Mouse (Mus musculus) ES-CJ7 (cell line): ENCODE data around the gene Rapgef4.

Experiments used
- DNase-seq: peaks from one replicate; pipeline ENCODE4 v3.0.0; 2011; ENCODE audit warnings: low read depth, low spot score

The Rapgef4 gene

DNA sequence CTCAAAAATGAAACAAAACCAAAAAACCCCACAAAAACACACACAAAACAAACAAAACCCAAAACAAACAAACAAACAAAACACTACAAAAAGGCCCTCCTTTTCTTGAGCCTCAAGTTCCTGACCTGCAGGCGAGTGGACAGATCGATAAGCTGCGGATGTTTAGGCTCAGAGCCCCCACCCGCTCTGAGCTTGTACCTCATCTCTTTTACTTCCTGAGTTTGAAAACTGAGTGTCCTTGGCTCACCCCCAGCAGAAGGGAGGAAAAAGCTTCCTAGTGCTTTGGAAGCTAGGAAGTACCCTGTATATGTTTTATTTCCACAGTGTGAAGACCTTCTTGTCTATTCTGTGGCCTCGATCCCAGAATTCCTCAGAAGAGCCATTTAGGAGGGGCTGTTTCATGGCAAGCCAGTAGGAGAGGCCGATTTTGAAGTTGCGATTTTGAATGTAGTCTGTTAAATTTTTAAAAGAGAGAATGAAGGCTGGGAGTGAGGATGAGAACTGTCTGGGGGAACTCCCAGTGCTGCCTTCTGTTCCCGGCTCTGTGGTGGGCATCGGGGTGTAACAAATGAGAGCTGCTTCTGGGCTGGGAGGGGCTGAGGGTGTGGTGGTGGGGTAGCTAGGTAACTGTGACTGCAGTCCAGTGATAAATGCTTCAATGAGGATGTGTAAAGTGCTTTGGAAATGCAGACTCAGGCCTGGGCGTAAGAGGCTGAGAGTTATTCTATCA, 2.0 kb downstream of the Rapgef4 start:
- DNase-seq = peak; percentile 10

DNA sequence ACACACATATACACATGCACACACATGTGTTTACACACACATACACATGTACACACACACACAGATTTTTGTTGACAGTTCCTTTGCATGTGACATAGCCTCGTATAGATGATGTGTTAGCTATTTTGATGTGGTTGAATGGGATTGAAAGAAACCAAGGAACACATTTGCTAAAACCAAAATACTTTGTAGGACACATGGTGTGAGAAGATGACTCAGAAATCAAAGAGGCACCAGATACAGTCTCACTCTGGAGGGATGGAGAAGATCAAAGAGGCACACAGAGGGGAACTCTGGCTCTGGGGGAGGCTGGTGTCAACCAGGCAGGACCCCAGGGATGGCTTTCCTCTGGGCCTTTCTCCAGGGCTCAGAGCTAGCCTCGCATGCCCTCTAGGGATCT, 4.7 kb downstream of the Rapgef4 start:
- no peak for DNase-seq

DNA sequence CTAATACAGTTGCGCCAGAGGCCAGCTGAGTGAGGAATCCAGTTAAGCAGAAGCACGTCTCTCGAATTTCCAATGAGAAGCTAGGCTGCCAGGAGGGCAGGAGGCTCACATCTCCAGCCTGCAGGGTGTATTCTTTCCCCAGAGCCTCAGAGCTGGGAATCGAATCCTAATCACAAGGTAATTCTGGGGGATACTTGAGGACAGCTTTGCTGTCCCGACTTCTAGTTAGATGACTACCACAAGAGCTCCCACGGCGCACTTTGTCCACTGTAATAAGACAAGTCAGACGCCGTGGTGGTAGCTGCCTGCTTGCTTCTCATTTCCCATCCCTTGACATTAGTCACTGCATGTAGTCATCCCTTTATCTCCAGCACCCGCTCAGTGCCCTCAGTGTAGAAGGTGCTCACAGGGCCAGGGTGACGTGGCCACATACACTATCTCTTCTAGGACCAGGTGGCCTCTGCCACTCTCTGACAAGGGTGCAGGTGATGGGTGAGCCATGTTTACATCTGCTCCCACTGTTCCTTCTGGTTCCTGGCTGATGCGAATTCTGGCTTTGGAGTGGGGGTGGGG, 5.3 kb downstream of the Rapgef4 start:
- DNase-seq = no peak

DNA sequence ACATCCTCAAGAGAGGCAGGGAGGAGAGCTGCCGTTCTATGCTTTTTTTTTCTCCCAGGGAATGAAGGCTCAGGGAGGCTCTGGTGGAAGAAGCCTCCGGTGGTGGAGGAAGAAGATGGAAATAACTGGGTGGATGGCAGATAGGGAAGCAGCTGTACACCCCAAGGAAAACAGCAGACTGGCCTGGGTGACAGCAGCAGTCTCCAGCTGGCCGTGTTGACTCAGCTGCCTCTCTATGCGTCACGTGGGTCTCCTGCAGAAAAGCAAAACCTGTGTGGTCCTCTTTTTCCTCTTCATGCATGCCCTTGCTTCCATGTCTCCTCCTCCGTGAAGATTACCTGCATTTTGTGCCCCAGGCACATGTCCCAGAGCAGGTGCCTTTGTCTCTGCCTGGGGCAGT, 7.5 kb downstream of the Rapgef4 start:
- DNase-seq = no peak

DNA sequence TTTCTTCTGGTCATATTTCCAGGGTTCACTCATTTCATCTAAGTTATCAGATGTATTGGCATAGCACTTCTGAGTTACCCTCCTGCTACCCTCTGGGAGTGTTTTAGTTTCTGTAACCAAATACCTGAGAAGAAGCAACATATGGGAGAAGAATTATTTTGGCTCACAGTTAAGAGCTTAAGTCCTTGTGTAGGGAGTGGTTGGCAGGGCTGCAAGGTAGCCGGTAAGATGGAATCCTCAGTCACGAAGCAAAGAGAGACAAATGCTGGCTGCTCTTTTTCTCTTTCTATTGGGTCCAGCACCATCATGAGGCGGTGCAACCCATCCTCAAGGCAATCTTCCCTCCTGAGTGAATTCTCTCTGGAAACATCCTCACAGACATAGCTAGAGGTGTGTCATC, 11.1 kb downstream of the Rapgef4 start:
- no peak for DNase-seq

DNA sequence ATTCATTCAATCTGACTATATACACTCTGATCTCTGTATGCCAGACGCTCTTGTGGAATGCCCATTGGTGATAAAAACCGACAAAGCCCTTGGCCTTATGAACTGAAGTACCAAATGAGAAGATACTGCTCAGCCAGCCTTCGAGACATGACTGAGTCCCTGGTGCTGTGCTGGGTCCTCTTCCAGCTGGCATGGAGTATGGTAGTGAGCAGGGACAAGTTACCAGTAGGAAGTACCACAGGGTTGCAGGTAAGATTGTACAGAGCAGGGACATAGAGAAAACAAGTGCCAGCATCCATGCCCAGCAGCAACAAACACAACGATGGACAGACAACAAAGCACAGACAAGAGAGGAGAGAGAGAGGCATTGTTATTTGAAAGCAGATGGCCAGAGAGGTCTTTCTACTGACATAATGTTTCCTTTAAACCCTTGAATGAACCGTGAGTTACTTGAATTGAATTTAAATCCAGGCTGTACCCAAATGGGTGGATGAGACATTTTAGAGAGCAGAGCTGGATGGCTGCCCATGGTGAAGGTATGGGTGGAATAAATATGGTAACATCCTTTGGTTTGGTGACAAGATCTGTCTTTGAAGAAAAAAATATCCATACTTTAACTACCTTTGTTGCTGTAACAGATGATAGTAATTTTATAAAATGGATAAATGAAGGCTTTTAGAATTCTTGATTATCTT, 12.8 kb downstream of the Rapgef4 start:
- no peak for DNase-seq

DNA sequence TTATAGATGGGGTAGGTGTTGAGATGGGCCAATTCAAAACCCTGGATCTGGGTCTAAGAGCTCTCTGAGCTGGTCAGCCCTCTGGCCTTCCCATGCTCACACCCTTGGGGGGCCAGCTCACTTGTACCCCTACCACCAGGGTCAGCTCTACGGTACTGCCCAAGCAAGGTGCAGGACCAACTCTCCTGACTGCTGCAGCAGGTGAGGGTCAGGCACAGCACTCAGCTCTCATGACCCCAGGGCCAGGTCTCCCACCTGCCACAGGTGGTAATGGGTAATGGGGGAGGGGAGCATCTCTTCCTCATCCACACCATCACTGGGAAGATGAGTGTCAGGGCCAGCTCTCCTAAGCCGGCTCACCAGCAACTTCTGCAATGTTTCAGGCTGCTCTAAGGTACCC, 17.5 kb downstream of the Rapgef4 start:
- no peak for DNase-seq

DNA sequence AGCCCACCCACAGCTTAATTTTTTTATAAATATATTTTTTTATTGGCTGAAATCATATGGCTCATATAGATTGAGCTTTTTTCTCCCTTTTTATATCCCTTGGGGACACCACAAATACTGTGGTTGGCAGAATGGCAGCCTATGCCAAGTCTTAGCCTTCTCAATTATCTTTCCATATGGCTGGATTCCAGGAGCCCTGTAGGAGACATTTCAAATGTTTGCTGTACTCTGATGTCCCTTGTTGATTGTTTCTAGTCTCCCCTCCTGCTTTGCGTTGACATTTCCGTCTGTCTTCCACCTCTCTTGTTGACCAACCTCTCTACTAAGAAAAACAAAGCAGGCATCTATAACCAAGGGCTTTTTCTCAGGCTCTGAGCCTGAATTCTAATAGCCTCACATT, 19.1 kb downstream of the Rapgef4 start:
- DNase-seq = no peak

DNA sequence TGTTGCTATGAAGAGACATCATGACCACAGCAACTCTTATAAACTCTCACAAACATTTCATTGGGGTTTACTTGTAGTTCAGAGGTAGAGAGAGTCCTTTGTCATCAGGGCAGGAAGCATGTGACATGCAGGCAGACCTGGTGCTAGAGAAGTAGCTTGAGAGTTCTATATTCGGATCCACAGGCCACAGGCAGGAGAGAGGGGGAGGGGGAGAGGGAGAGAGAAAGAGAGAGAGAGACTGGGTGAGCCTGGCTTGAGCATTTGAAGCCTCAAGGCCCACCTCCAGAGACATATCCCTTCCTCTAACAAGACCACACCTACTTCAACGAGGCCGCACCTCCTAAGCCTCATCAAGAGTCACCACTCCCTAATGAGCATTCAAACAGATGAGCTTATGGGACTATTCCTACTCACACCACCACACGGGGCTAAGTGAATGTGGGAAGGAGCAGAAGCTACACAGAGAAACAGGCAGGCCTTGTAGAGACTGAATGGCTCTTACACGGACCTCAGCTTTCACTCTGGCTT, 21.9 kb downstream of the Rapgef4 start:
- DNase-seq = peak; percentile 45

DNA sequence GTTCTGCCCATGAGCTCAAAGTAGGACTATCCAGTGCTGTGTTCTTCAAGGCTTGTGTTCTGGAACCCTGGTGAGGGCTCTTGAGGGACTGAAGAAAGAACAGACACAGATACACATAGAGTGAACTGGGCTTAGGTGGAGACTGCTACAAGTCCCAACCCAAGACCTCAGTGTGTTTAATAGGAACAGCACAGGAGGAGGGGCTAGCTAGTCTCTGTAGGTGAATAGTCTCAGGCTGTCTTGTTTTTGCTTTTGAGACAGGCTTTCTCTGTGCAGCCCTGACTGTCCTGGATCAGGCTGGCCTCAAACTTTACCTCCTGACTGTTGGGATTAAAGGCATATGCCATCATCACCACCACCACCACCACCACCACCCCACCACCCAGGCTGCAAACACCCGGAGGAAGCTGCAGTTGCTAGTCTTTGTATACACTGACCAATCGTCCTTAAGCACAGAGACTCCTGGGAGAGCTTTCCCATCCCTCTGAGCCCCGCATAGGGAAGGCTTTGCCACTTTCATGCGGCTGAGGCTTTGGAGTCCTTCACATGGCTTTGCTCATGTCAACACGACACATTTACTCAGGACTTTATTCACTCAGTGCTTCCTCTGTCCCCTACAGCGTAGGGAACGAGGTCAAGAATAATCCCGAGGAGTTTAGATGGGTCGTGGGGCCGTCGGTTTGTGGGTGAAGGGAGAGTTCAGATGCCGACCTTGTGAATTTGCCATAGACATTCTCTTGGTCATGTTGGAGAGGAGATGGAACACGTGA, 22.9 kb downstream of the Rapgef4 start:
- no peak for DNase-seq

DNA sequence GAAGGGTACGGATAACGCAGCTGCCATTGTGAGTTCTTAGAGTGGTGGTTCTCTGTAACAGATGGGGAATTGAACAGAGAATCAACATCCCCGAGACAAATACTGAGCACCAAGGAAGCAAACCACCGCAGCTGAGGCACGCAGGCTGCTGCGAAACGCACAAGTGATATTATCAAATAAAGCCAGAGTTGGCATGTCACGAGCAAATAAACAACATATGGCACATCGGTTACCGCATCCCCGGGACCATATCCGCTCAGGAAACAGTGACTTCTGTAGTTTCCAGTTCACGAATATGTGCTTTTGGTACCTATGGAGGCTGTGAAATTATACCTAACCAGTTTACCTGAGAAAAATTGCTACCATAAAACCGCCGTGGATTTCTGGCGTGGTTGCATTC, 24.0 kb downstream of the Rapgef4 start:
- no peak for DNase-seq

DNA sequence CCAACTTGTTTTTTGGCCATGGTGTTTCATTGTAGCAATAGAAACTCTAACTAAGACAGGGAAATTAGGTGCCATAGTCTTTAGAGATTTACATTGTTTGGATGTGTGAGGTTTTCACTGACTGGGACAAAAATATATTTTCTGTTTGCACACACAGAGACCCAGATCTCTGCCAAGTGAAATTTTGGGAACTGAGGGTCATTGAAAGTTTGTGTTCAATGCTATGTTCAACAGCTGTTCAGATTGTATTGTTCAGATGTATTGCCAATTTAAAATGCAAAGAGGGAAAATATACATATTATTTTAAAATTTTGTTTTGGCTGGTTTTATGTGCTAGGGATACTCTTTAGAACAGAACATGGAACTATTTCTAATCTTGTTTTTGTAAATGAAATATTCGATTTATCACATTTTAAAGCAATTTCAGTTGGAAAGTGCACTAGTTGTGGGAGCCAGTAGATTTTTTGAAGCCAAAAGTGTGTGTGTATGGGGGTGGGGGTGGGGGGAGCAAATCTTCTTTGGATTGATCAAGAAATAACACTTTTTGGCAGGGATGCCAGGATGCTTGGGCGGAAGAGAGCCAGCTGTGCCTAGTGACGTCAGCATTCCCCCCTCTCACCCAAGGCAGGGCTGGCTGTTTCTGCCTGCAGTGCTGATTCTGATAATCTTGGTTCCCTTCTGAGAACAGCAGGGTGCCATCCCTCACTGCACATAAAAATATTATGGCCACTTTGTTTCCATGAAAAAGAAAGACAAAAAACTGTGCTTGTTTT, 28.6 kb downstream of the Rapgef4 start:
- DNase-seq = no peak

DNA sequence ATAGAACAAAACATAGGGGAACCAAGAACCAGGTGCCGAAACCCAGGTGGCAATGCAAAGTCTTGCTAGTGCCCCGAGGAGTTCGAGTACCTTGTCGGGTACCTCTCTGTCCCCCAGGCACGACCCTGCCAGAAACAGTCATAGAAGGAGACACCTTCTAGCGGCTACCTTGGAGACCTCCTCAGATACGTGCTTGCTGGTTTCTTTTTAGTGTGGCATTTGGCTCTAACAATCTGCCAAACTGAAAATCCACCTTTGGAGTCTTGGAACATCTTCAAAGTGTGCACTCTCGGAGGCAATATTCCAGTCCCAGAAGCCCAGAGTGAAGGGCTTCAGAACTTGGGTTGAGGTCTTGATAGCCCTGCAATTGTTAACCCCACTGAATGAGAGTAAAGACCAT, 34.3 kb downstream of the Rapgef4 start:
- no peak for DNase-seq

DNA sequence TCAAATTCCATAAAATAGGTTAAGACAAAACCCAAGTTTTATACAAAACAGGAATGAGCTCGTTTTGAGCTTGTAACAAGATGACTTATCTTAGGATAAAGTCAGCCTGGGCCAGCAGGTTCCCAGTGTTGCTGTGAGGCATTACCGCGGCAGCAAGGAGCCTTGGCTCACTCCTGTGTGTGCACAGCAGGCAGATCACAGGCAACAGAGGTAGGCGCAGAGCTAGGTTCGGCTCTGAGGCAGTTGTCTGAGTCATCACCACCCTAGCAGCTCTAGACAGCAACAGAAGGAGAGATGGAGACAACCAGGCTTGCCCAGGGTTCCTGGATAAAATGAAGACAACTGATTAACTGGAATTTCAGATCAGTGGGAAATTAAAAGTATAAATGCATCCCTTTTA, 35.0 kb downstream of the Rapgef4 start:
- DNase-seq = no peak

DNA sequence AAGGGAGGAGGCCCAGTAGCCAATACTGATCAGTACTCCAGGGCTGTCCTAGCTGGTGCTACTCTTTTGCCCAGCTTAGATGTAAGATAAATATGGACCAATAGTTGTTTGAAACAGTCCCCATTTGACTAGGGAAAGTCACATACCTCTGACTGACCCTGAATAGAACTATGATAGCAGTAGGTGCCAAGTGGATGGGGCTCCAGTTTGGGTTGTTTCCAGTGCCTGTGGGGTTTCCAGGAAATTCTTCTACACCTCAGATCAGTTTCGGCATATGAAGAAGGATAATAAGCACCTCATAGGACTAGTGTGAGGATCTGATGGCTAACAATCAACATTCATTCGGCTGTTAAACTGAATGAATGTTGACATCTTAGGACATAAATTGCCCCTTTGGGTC, 36.1 kb downstream of the Rapgef4 start:
- DNase-seq = no peak

DNA sequence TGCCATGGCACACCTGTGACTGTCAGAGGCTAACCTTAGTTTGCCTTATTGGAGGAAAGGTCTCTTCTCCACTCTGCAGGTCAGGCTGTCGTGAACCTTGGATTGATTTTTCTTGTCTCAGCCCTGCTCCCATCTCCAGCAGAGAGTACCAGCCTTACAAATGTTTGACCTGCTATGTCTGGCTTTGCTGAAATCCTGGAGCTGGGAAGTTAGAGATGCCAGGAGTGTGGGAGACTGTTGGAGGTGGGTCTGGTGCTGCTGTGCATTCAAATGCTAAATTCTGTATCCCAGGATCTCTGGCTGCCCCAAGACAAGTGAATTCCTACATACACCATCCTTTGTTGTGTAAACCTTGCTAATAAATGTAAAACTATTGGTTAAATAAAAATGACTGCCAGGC, 37.7 kb downstream of the Rapgef4 start:
- DNase-seq = peak; percentile 94

DNA sequence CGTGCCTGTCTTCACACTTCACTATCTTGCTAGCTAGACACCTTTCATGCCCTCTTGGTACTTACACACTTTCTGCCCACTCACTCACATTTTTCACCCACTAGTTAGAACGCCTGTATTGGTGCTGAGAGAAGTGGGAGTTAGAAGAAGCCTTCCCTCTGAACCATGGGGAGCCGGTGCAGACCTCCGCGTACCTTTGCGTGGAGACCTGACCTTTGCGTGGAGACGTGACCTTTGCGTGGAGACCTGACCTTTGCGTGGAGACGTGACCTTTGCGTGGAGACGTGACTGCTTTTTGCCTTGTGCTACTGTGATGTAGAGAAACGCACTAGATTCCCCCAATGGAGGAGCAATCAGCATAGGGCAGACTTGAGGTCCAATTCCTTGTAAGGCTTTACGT, 39.7 kb downstream of the Rapgef4 start:
- DNase-seq = no peak

DNA sequence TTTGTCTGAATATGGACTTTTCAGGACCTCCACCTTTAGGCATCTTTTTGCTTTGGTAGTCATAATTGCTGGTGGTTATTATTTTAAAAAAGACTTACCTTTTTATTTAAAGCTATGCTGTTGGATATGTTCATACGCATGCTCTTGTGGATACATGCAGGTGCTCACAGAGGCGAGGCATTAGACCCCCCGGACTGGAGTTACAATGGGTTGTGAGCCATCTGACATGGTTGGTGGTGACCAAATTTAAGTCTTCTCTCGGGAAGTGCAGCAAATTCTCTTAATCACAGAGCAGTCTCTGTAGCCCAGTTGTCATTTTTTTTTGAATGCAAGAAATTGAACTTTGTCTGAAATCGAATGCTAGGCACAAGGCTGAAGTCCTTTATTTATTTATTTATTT, 40.4 kb downstream of the Rapgef4 start:
- DNase-seq = no peak

DNA sequence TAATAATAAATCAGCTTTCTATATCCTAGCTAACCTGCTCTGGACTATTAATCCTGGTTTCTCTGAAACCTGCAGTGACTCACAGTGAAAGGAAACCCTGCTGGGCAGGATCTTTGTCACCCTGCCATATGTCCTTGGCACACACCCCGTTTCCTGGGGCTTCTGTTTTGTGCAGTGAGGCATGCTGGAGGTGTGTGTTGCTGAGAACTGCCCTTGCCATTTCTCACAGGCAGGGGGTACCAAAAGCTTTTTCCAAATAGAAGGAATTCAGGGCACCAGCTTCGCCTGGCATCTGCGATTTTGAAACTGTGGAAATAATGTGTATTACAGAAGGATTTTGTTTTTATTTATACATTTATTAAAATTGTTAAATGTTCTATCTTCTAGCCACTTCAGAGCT, 40.8 kb downstream of the Rapgef4 start:
- DNase-seq = peak; percentile 28

DNA sequence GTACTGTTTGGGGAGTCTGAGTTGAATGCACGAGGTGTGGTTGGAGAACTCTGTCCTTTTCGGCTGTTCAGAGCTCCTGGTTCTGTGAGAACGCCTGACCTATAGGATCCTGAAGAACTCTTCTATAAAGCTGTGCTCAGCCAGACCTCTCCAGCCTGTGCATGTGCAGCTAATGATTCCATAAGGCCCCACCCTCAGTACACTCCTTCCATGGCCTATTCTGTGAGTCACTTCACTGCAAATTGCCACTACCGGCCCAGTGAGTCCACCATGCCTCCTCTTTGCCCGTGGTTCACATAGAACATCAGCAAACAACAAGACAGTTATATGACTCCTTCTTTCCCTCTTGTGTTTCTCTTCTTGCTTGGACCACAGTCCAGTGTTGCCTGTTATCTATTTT, 42.8 kb downstream of the Rapgef4 start:
- no peak for DNase-seq

DNA sequence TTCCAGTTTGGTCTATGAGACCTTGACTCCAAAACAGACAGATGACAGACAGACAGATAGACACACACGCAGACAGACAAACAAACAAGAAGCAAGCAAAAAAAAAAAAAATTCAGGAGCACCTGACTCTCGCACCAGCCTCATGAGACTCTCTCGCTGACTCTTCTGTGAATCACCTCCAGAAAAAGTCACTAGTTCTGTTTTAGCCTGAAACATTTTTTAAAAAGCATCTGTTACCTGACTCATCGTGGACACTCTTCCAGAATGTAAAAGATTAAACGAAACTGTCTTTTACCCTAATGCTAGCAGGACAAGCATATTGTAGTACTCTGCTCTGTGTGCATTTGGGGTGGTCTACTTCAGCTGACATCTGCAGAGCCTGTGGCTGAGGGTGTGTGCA, 44.6 kb downstream of the Rapgef4 start:
- DNase-seq = no peak
